ENCODE assay signal across 23 mouse cellular contexts in the genomic region with DNA sequence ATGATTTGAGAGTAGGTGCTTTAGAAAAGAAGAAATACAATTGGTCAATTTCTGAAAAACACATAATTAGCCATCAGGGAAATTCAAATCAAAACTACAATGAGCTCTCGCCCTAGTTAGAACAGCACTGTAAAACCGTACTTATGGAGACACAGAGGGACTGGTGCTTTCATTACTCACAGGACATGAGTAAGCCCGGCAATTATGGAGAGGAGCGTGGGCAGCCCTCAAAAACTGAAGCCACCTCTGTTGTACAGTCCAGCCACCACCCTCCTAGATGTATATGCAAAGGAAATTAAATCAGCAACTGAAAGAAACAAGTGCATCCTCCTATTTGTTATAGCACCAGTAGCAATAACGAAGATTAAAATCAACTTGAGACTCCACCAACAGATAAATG.
DNase-seq lines count a peak whose midpoint lies in the region.
"Had no signal": no experiment of that assay in that cellular context is flagged by ENCODE, and none has a peak within 500 bp of the region (broad histone marks: within the 10 kb centered on the region; RNA-seq: fewer than 3 reads in every experiment).

No protein-coding gene starts in this region.

- DNase-seq in left cerebral cortex, adult 18-20 months (ENCODE audit: low spot score in 2 of 2) = peak; percentile 9 to 21
- DNase-seq in left cerebral cortex, postnatal 4 days = no peak
- peak; percentile 35 to 44 for DNase-seq in right cerebral cortex, adult 2 months (ENCODE audit: low spot score in 2 of 2)
- DNase-seq in right cerebral cortex, postnatal 14 days = no peak
- peak; percentile 50 for DNase-seq in NIH3T3 (ENCODE audit: low read depth)
- DNase-seq in urinary bladder, adult 2 months (ENCODE audit: low spot score) = no peak
- no peak for DNase-seq in limb, embryonic 10.5 days (ENCODE audit: low spot score)
- DNase-seq: adrenal gland, adult 2 months; adrenal gland, postnatal 10 days; adrenal gland, postnatal 25 days; B cell, adult 2 months; cerebellum, adult 11-12 months; cerebellum, adult 2 months; cerebellum, adult 9-10 months; cerebellum, postnatal 10 days; cerebellum, postnatal 25 days; forebrain, postnatal 0 days had no signal

- no peaks in the 10 kb centered on the region for H3K9me3 ChIP-seq in limb, embryonic 10.5 days (replicated peaks)
- H3K9me3 ChIP-seq: embryonic facial prominence, embryonic 10.5 days; embryonic facial prominence, embryonic 12.5 days; forebrain, embryonic 13.5 days; G1E had no signal

- WGBS in limb, embryonic 10.5 days = 94% methylated on average over 5 of the region's 5 CpGs

- H3K27me3 ChIP-seq in limb, embryonic 10.5 days (ENCODE audit: low read depth, poor library complexity, severe bottlenecking) = no peaks in the 10 kb centered on the region
- H3K27me3 ChIP-seq: CH12.LX; embryonic facial prominence, embryonic 12.5 days; forebrain, embryonic 13.5 days; forebrain, embryonic 15.5 days had no signal

- H3K4me3 ChIP-seq in limb, embryonic 10.5 days = no peak overlapping the region
- H3K4me3 ChIP-seq: embryonic facial prominence, embryonic 10.5 days; embryonic facial prominence, embryonic 12.5 days; forebrain, embryonic 13.5 days; forebrain, embryonic 15.5 days had no signal

- intact Hi-C loops in left cerebral cortex, postnatal 4 days (cut with DNase I) = no loop called here

- H3K27ac ChIP-seq in limb, embryonic 10.5 days = no peak overlapping the region
- H3K27ac ChIP-seq: embryonic facial prominence, embryonic 10.5 days; embryonic facial prominence, embryonic 12.5 days; forebrain, embryonic 13.5 days; forebrain, embryonic 15.5 days had no signal

- H3K4me1 ChIP-seq in limb, embryonic 10.5 days = peaks cover 9% of the 10 kb centered on the region
- H3K4me1 ChIP-seq: embryonic facial prominence, embryonic 12.5 days; forebrain, embryonic 13.5 days; forebrain, embryonic 15.5 days had no signal

- no peaks in the 10 kb centered on the region for H3K36me3 ChIP-seq in limb, embryonic 10.5 days
- H3K36me3 ChIP-seq: embryonic facial prominence, embryonic 10.5 days; embryonic facial prominence, embryonic 12.5 days; forebrain, embryonic 15.5 days; G1E had no signal

Comparison
In these comparisons a context has a peak if more than half of its experiments do, and no peak if none do; other contexts are left out.
1. DNase-seq: peak in left cerebral cortex, adult 18-20 months (2 of 2), right cerebral cortex, adult 2 months (2 of 2) and NIH3T3 (single experiment); none in left cerebral cortex, postnatal 4 days (single experiment), right cerebral cortex, postnatal 14 days (single experiment), urinary bladder, adult 2 months (single experiment) and limb, embryonic 10.5 days (single experiment).